Mouse (Mus musculus) thymus, adult 2 months (tissue): Measurements from ENCODE around the gene Wdhd1. TPM values are rescaled to one million over a fixed set of nuclear protein-coding genes. Genes with fewer than 3 reads are reported as not detected.

Source experiments
- DNase-seq: peaks from one replicate; pipeline ENCODE4 v3.0.0; 2021
- H3K27ac ChIP-seq: fragments of 200-500 bp; 2 replicates; pipeline ENCODE4 v1.5.1; 2012; ENCODE audit warnings: low read length, control low read depth; ENCODE audit not compliant: control insufficient read depth, insufficient read depth
- H3K27me3 ChIP-seq: fragments of 200-500 bp; 2 replicates; pipeline ENCODE4 v1.6.1; 2012; ENCODE audit warnings: mild to moderate bottlenecking, low read length, moderate library complexity, mixed read lengths; ENCODE audit not compliant: control insufficient read depth, insufficient read depth
- H3K36me3 ChIP-seq: fragments of 200-500 bp; 2 replicates; pipeline ENCODE4 v1.6.1; 2012; ENCODE audit warnings: mild to moderate bottlenecking, low read length, moderate library complexity; ENCODE audit not compliant: control insufficient read depth, insufficient read depth
- H3K4me1 ChIP-seq: fragments of 200-500 bp; replicated peaks from 2 replicates; pipeline ENCODE4 v1.6.1; 2012; ENCODE audit warnings: low read length; ENCODE audit not compliant: control insufficient read depth, insufficient read depth
- H3K4me3 ChIP-seq: fragments of 200-500 bp; 2 replicates; pipeline ENCODE4 v1.5.1; 2012; ENCODE audit warnings: mild to moderate bottlenecking, low read length, control low read depth, moderate library complexity; ENCODE audit not compliant: control insufficient read depth, insufficient read depth
- CTCF ChIP-seq: fragments of 200-500 bp; IDR thresholded peaks from 2 replicates; pipeline ENCODE4 v1.5.1; 2012; ENCODE audit warnings: mild to moderate bottlenecking, control low read depth, low read length, moderate library complexity, borderline replicate concordance; ENCODE audit not compliant: control insufficient read depth, poor library complexity, insufficient read depth; ENCODE audit errors: extremely low read depth
- POLR2A ChIP-seq: fragments of 200-500 bp; IDR thresholded peaks from 2 replicates; pipeline ENCODE4 v1.6.1; 2012; ENCODE audit warnings: mild to moderate bottlenecking, low read length, control low read depth, moderate library complexity; ENCODE audit not compliant: control insufficient read depth, poor library complexity, insufficient read depth; ENCODE audit errors: extremely low read depth
- WGBS: fragments of 180-500 bp; shearing (Covaris S2); methylation state at CpG from one replicate; pipeline ENCODE4 v1.1.7; 2018; 5-methylcytosine and 5-hydroxymethylcytosine counted together
- polyA plus RNA-seq: library from polyadenylated mRNA; depleted of rRNA; stranded (reverse); fragments of >200 nt; gene quantifications from 2 replicates; pipeline ENCODE4 v1.2.3, GENCODE M21; 2012

Wdhd1 gene
- polyA plus RNA-seq, 1 experiment = 7.7 TPM

DNA sequence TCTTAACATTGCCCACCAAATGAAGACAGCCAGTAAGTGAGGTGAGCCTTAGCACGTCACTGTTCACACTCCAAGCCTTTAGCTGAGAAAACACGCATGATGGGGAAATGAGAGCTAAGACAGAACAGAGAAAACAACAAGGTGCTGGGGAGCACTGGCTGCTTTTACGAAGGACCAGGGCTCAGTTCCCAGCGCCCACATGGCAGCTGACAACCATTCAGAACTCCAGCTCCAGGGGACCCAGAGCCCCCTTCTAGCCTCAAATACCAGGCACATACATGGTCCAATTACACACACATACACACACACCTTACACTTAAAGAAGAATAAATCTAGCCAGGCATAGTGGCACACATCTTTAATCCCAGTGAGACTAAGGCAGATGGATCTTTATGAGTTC, 7.6 kb downstream of the Wdhd1 start:
- Histone ChIP-seq H3K4me3 (no peak overlapping the region), H3K36me3 (peaks cover 47% of the 10 kb centered on the region), H3K27me3 (no peaks in the 10 kb centered on the region), H3K27ac (no peak overlapping the region), H3K4me1 (no peaks in the 10 kb centered on the region)
- no peak for DNase-seq
- TF ChIP-seq POLR2A (no peak), CTCF (no peak)
- WGBS = 98% methylated on average over 4 of the region's 4 CpGs

- Histone ChIP-seq H3K27me3 (no peaks in the 10 kb centered on the region), H3K4me3 (no peak overlapping the region), H3K4me1 (no peaks in the 10 kb centered on the region), H3K36me3 (peaks cover 41% of the 10 kb centered on the region), H3K27ac (no peak overlapping the region)
- DNase-seq = no peak
- WGBS = 97% methylated on average over 8 of the region's 8 CpGs
- TF ChIP-seq CTCF (no peak), POLR2A (no peak)
Measured at GRCm38 (mm10) chr14:47265829-47266228, 10.8 kb downstream of the Wdhd1 start.

DNA sequence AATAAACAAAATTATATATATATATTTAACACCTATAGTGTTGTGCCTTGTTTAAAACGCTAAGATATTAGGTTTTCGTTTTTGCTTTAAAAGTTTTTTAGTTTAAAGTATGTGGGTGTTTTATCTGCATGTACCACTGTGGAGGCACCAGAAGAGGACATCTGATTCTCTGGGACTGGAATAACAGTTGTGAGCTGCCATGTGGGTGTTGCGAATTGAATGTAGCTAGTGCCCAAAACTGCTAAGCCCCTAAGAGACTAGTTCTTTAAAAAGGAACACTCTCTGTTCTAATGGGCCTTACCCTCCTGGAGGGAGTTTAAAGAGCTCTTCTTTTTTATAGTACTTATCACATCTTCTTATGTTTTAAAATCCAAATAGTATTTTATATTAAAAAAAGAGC, 11.8 kb downstream of the Wdhd1 start:
- no peaks in the 10 kb centered on the region for H3K4me1 ChIP-seq
- TF ChIP-seq CTCF (no peak), POLR2A (no peak)
- WGBS = 97% methylated on average over 3 of the region's 3 CpGs
- H3K36me3 ChIP-seq = peaks cover 49% of the 10 kb centered on the region
- no peaks in the 10 kb centered on the region for H3K27me3 ChIP-seq
- no peak overlapping the region for H3K27ac ChIP-seq
- DNase-seq = no peak
- no peak overlapping the region for H3K4me3 ChIP-seq

- DNase-seq = no peak
- TF ChIP-seq CTCF = no peak
- no peak for TF ChIP-seq POLR2A
- Histone ChIP-seq H3K4me1 (no peaks in the 10 kb centered on the region), H3K4me3 (no peak overlapping the region), H3K27me3 (no peaks in the 10 kb centered on the region), H3K36me3 (peaks cover 27% of the 10 kb centered on the region), H3K27ac (no peak overlapping the region)
- WGBS = 92% methylated on average over 6 of the region's 6 CpGs
Measured at GRCm38 (mm10) chr14:47249839-47250238, 26.8 kb downstream of the Wdhd1 start.

DNA sequence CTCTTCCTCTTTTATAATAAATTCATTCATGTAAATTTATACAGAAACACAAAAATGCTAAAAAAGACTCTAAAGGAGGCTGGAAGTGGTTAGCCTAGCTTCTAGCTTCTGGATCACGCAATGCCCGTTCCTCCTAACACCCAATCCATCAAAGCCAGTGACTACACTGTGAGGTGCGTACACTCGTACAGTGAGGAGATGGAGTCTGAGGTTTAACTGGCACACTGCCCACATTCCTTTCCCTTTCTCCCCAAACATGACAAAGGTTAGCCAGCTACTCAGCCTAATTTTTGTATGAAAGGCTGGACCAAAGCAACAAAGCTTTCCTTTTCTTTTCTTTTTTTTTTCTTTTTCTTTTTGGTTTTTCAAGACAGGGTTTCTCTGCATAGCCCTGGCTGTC, 33.9 kb downstream of the Wdhd1 start:
- no peak overlapping the region for H3K4me3 ChIP-seq
- H3K4me1 ChIP-seq = no peaks in the 10 kb centered on the region
- WGBS = 86% methylated on average over 4 of the region's 4 CpGs
- no peaks in the 10 kb centered on the region for H3K27me3 ChIP-seq
- TF ChIP-seq POLR2A (no peak), CTCF (no peak)
- peaks cover 47% of the 10 kb centered on the region for H3K36me3 ChIP-seq
- H3K27ac ChIP-seq = no peak overlapping the region
- no peak for DNase-seq

DNA sequence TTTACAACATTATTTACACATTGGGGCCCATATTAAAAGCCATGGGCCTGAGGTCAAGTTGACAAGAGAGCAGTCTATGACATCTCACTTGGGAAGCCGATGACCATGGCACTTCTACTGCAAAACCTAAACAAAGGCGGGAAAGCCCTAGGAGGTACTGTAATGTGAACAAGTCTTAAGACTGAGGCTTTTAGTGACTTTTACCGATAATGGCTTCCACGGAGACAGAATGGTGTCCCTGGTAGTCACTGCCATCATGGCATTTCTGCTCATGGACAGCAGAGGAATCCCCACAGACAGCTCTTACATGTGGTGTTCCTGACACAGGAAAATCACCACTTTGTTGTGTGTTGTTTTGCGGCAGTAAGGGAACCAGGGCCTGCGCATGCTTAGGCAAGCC, 35.6 kb downstream of the Wdhd1 start:
- TF ChIP-seq POLR2A (no peak), CTCF (no peak)
- Histone ChIP-seq H3K36me3 (peaks cover 30% of the 10 kb centered on the region), H3K4me1 (no peaks in the 10 kb centered on the region), H3K4me3 (no peak overlapping the region), H3K27ac (no peak overlapping the region), H3K27me3 (no peaks in the 10 kb centered on the region)
- DNase-seq = no peak
- WGBS = 96% methylated on average over 6 of the region's 6 CpGs

DNA sequence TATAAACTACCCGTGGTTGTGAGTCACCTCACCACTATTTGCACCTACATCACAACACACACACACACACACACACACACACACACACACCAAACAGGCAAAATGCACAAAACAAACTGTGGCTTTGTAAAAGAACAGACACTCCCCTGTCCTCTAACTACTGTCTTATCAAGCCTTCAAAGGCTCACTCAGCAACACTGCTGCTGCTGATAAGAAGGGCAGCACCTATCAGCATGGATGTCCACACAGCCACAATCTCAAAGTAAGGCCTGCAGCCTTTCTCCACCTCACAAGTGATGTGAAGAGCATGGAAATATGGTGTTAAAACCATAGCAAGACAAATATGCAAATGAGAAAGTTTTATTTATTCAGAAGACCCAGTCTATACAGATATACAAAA, 36.1 kb downstream of the Wdhd1 start:
- H3K27ac ChIP-seq = no peak overlapping the region
- peaks cover 30% of the 10 kb centered on the region for H3K36me3 ChIP-seq
- H3K4me3 ChIP-seq = no peak overlapping the region
- 96% methylated on average over 1 of the region's 1 CpGs for WGBS
- H3K27me3 ChIP-seq = no peaks in the 10 kb centered on the region
- H3K4me1 ChIP-seq = no peaks in the 10 kb centered on the region
- DNase-seq = no peak
- TF ChIP-seq POLR2A = no peak
- no peak for TF ChIP-seq CTCF
